Mouse (Mus musculus) thymus, adult 2 months (tissue): Measurements from ENCODE around the gene Stat4.

Experiments
- CTCF ChIP-seq: fragments of 200-500 bp; IDR thresholded peaks from 2 replicates; pipeline ENCODE4 v1.5.1; 2012; ENCODE audit warnings: mild to moderate bottlenecking, control low read depth, low read length, moderate library complexity, borderline replicate concordance; ENCODE audit not compliant: control insufficient read depth, poor library complexity, insufficient read depth; ENCODE audit errors: extremely low read depth
- POLR2A ChIP-seq: fragments of 200-500 bp; IDR thresholded peaks from 2 replicates; pipeline ENCODE4 v1.6.1; 2012; ENCODE audit warnings: mild to moderate bottlenecking, low read length, control low read depth, moderate library complexity; ENCODE audit not compliant: control insufficient read depth, poor library complexity, insufficient read depth; ENCODE audit errors: extremely low read depth

DNA sequence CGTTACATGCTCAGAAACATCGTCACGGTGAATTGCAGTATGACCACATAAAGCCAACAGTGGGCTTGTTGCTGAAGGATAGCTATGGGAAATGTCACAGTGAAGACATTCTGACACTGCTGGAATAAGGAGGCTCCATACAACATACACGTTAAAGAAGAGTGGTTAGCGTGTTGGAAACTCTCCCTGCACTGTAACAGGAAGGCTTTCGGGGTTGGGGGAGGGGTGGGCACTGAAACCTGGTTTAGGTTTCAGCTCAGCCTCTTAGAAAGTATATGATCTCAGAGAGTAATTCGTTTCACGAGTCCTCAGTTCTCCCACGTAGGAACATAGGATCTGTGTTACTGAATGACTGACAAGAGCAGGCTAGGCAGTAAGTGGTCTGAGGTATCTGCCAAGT, 52.7 kb downstream of the Stat4 start:
- TF ChIP-seq CTCF (no peak), POLR2A (no peak)
